Mouse (Mus musculus) heart, embryonic 12.5 days (tissue): ENCODE measurements around the gene Ppp6r1. TPM values are rescaled to one million over a fixed set of nuclear protein-coding genes. Genes with fewer than 3 reads are reported as not detected.

Experiments used
- ATAC-seq: fragments of 200-750 bp; cut with Nextera tagmentation; 2 replicates; pipeline ENCODE4 v1.8.0; 2017; ENCODE audit warnings: moderate TSS enrichment, moderate library complexity; ENCODE audit not compliant: insufficient number of reproducible peaks, low FRiP score
- H3K27ac ChIP-seq: fragments of 300-500 bp; sonication (generic); 2 replicates; pipeline ENCODE4 v1.5.1; 2016; ENCODE audit warnings: mild to moderate bottlenecking, moderate library complexity; ENCODE audit not compliant: poor library complexity, severe bottlenecking
- H3K27me3 ChIP-seq: fragments of 300-500 bp; sonication (generic); replicated peaks from 2 replicates; pipeline ENCODE4 v1.6.1; 2016; ENCODE audit warnings: mild to moderate bottlenecking, moderate library complexity
- H3K36me3 ChIP-seq: fragments of 300-500 bp; sonication (generic); 2 replicates; pipeline ENCODE4 v1.6.1; 2016; ENCODE audit warnings: mild to moderate bottlenecking, moderate library complexity
- H3K4me1 ChIP-seq: fragments of 300-500 bp; sonication (generic); replicated peaks from 2 replicates; pipeline ENCODE4 v1.6.1; 2016; ENCODE audit warnings: mild to moderate bottlenecking
- H3K4me2 ChIP-seq: fragments of 300-500 bp; sonication (generic); 2 replicates; pipeline ENCODE4 v1.6.1; 2016; ENCODE audit warnings: mild to moderate bottlenecking, moderate library complexity
- H3K4me3 ChIP-seq: fragments of 300-500 bp; sonication (generic); 2 replicates; pipeline ENCODE4 v1.5.1; 2016; ENCODE audit warnings: mild to moderate bottlenecking
- H3K9ac ChIP-seq: fragments of 300-500 bp; sonication (generic); 2 replicates; pipeline ENCODE4 v1.6.1; 2016; ENCODE audit warnings: mild to moderate bottlenecking, moderate library complexity
- H3K9me3 ChIP-seq: fragments of 300-500 bp; sonication (generic); replicated peaks from 2 replicates; pipeline ENCODE4 v1.6.1; 2016; ENCODE audit warnings: mild to moderate bottlenecking, moderate library complexity
- WGBS: fragments of 180-500 bp; shearing (Covaris S2); methylation state at CpG from one replicate; pipeline ENCODE4 v1.1.7; 2016; 5-methylcytosine and 5-hydroxymethylcytosine counted together
- polyA plus RNA-seq: library from polyadenylated mRNA; unstranded; fragments of >200 nt; fragmentation: Nextera tagmentation; extraction: Ambion mirVana; gene quantifications from 2 replicates; pipeline ENCODE4 v1.2.1, GENCODE M21; 2016

The Ppp6r1 gene
- polyA plus RNA-seq, 1 experiment from 2014 or later = 10.2 TPM

DNA sequence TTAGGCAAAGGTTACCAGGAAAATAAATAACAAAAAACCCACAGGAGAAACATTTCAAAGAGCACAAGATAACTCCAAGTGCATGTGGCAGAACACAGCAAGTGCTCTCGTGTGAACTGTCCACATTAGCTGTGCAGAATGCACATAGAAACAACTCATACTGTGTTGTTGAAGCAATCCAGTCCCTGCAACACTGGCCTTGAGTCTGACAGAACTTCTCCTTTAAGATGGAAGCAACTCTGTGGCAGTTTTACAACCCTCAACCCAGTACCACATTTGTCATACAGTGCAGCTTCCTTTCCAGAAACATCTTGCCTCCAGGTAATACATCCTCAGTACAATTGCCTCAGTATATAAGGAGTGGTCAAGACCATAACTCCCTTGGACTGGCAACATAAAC, 2.0 kb downstream of the Ppp6r1 start:
- Histone ChIP-seq H3K27me3 (no peaks in the 10 kb centered on the region), H3K9me3 (no peaks in the 10 kb centered on the region), H3K4me2 (peak overlapping the region; percentile 95), H3K36me3 (peaks cover 17% of the 10 kb centered on the region; the same call in 1 of the 2 replicates), H3K4me3 (peak overlapping the region; percentile 71), H3K9ac (no peak overlapping the region), H3K27ac (no peak overlapping the region), H3K4me1 (peaks cover 58% of the 10 kb centered on the region)
- WGBS = 50% methylated on average over 1 of the region's 1 CpGs
- ATAC-seq = no peak

GRCm38 (mm10) chr7:4655916-4656315, 2.9 kb downstream of the Ppp6r1 start:
- peaks cover 18% of the 10 kb centered on the region; the same call in 1 of the 2 replicates for H3K36me3 ChIP-seq
- no peaks in the 10 kb centered on the region for H3K9me3 ChIP-seq
- no peaks in the 10 kb centered on the region for H3K27me3 ChIP-seq
- no peak overlapping the region for H3K9ac ChIP-seq
- ATAC-seq = no peak
- 91% methylated on average over 1 of the region's 1 CpGs for WGBS
- no peak overlapping the region for H3K4me3 ChIP-seq
- peaks cover 63% of the 10 kb centered on the region for H3K4me1 ChIP-seq
- H3K27ac ChIP-seq = no peak overlapping the region
- H3K4me2 ChIP-seq = no peak overlapping the region

GRCm38 (mm10) chr7:4655393-4655792, 3.4 kb downstream of the Ppp6r1 start:
- Histone ChIP-seq H3K9ac (no peak overlapping the region), H3K4me3 (no peak overlapping the region), H3K27me3 (no peaks in the 10 kb centered on the region), H3K36me3 (peaks cover 17% of the 10 kb centered on the region; the same call in 1 of the 2 replicates), H3K9me3 (no peaks in the 10 kb centered on the region), H3K27ac (no peak overlapping the region), H3K4me1 (peaks cover 62% of the 10 kb centered on the region), H3K4me2 (no peak overlapping the region)
- WGBS = 92% methylated on average over 4 of the region's 4 CpGs
- no peak for ATAC-seq

DNA sequence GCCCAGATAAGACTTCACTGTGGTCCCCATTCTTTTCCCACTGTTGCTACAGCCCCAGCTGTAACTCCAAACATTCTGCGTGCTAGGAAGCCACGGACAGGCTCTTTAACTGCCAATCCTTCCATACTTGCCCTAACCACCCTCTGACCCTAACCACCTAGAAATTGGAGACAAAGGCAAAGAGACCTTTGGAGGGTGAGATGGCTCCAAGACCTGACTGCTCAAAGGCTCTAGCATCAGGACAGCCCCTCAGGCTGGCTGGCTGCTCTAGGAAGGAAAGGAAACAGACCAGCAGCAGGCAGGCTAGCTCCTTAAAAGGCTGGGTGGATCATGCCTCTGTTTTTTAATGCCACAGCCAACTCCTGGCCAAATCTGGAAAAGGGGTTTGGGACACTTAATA, 4.6 kb downstream of the Ppp6r1 start:
- no peak for ATAC-seq
- H3K4me3 ChIP-seq = no peak overlapping the region
- H3K9me3 ChIP-seq = no peaks in the 10 kb centered on the region
- H3K4me1 ChIP-seq = peaks cover 54% of the 10 kb centered on the region
- H3K9ac ChIP-seq = no peak overlapping the region
- no peak overlapping the region for H3K4me2 ChIP-seq
- H3K27me3 ChIP-seq = no peaks in the 10 kb centered on the region
- 75% methylated on average over 2 of the region's 2 CpGs for WGBS
- no peak overlapping the region for H3K27ac ChIP-seq
- H3K36me3 ChIP-seq = peaks cover 17% of the 10 kb centered on the region; the same call in 1 of the 2 replicates

- H3K4me3 ChIP-seq = no peak overlapping the region
Observed at GRCm38 (mm10) chr7:4653780-4654179, 5.0 kb downstream of the Ppp6r1 start.

DNA sequence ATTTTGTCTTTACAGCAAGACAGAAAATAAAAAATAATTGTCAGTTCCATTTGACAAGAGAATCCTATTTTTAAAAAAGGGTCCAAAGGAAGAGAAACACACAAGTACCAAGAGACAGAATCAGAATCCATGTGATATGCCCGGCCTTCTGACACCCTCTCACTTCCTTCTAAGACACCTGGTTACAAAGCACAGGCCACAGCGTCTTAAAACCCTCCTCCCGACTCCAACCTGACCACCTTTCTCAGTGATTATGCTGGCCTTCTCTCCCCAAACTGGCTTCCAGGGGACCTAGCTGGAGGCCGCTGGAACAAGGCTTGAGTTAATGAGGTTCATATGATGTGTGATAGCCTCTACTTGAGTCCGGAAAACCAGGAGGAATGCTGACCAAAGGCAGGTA, 5.5 kb downstream of the Ppp6r1 start:
- no peaks in the 10 kb centered on the region for H3K9me3 ChIP-seq
- H3K4me3 ChIP-seq = no peak overlapping the region
- no peak overlapping the region for H3K4me2 ChIP-seq
- H3K4me1 ChIP-seq = peaks cover 55% of the 10 kb centered on the region
- no peaks in the 10 kb centered on the region for H3K27me3 ChIP-seq
- H3K27ac ChIP-seq = no peak overlapping the region
- no peak overlapping the region for H3K9ac ChIP-seq
- 77% methylated on average over 5 of the region's 5 CpGs for WGBS
- peaks cover 17% of the 10 kb centered on the region; the same call in 1 of the 2 replicates for H3K36me3 ChIP-seq
- ATAC-seq = no peak

More at GRCm38 (mm10) chr7:4653780-4654179, 5.0 kb downstream of the Ppp6r1 start:
- Histone ChIP-seq H3K4me1 (peaks cover 54% of the 10 kb centered on the region), H3K9me3 (no peaks in the 10 kb centered on the region), H3K36me3 (peaks cover 17% of the 10 kb centered on the region; the same call in 1 of the 2 replicates), H3K27ac (no peak overlapping the region), H3K4me2 (no peak overlapping the region), H3K27me3 (no peaks in the 10 kb centered on the region), H3K9ac (no peak overlapping the region)
- WGBS = 78% methylated on average over 7 of the region's 7 CpGs
- ATAC-seq = no peak

GRCm38 (mm10) chr7:4652726-4653125, 6.1 kb downstream of the Ppp6r1 start:
- Histone ChIP-seq H3K9ac (no peak overlapping the region), H3K27me3 (no peaks in the 10 kb centered on the region), H3K4me2 (no peak overlapping the region), H3K4me1 (peaks cover 59% of the 10 kb centered on the region), H3K27ac (no peak overlapping the region), H3K9me3 (no peaks in the 10 kb centered on the region), H3K36me3 (peaks cover 17% of the 10 kb centered on the region; the same call in 1 of the 2 replicates), H3K4me3 (no peak overlapping the region)
- 66% methylated on average over 5 of the region's 5 CpGs for WGBS
- no peak for ATAC-seq

- Histone ChIP-seq H3K4me1 (peaks cover 59% of the 10 kb centered on the region), H3K27me3 (no peaks in the 10 kb centered on the region), H3K4me3 (no peak overlapping the region), H3K36me3 (peaks cover 22% of the 10 kb centered on the region), H3K4me2 (no peak overlapping the region), H3K9me3 (no peaks in the 10 kb centered on the region), H3K9ac (no peak overlapping the region), H3K27ac (no peak overlapping the region)
- 71% methylated on average over 8 of the region's 8 CpGs for WGBS
- ATAC-seq = no peak
Observed at GRCm38 (mm10) chr7:4651581-4651980, 7.2 kb downstream of the Ppp6r1 start.

- no peak overlapping the region for H3K4me3 ChIP-seq
- H3K4me2 ChIP-seq = no peak overlapping the region
- H3K9me3 ChIP-seq = no peaks in the 10 kb centered on the region
- peak overlapping the region; percentile 12; the same call in 1 of the 2 replicates for H3K27ac ChIP-seq
- no peak overlapping the region for H3K9ac ChIP-seq
- no peaks in the 10 kb centered on the region for H3K27me3 ChIP-seq
- peaks cover 36% of the 10 kb centered on the region for H3K4me1 ChIP-seq
- H3K36me3 ChIP-seq = peaks cover 51% of the 10 kb centered on the region
- ATAC-seq = no peak
- WGBS = 83% methylated on average over 2 of the region's 2 CpGs
Observed at GRCm38 (mm10) chr7:4647992-4648391, 10.8 kb downstream of the Ppp6r1 start.

GRCm38 (mm10) chr7:4647291-4647690, 11.5 kb downstream of the Ppp6r1 start:
- Histone ChIP-seq H3K36me3 (peaks cover 52% of the 10 kb centered on the region), H3K4me1 (peaks cover 29% of the 10 kb centered on the region), H3K27ac (peak overlapping the region; percentile 49; the same call in 1 of the 2 replicates), H3K9me3 (no peaks in the 10 kb centered on the region), H3K4me2 (no peak overlapping the region), H3K9ac (no peak overlapping the region), H3K27me3 (no peaks in the 10 kb centered on the region), H3K4me3 (no peak overlapping the region)
- 28% methylated on average over 6 of the region's 6 CpGs for WGBS
- peak; percentile 84 for ATAC-seq

- peak; percentile 68 for ATAC-seq
- Histone ChIP-seq H3K36me3 (peaks cover 57% of the 10 kb centered on the region), H3K4me1 (peaks cover 25% of the 10 kb centered on the region), H3K27ac (peak overlapping the region; percentile 49; the same call in 1 of the 2 replicates), H3K9ac (no peak overlapping the region), H3K4me3 (no peak overlapping the region), H3K4me2 (no peak overlapping the region), H3K9me3 (no peaks in the 10 kb centered on the region), H3K27me3 (no peaks in the 10 kb centered on the region)
- 88% methylated on average over 3 of the region's 3 CpGs for WGBS
Observed at GRCm38 (mm10) chr7:4646806-4647205, 12.0 kb downstream of the Ppp6r1 start.

DNA sequence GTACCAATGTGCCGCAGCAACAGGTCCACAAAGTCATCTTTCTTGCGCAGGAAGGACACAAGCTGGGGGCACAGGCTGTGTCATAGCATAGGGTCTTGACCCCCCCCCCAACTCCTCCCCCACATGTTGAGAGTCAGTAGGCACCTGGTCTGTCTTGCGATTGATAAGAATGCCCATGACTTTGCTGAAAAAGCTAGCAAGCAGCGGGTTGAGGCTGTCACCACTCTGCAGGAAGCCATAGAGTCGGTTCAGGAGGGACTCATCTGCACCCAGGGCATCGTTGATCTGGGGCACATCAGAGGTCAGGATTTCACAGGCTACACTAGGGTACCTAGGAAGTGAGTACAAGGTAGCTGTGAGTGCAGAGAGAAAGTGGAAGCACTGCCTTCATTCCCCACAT, 15.6 kb downstream of the Ppp6r1 start:
- WGBS = 86% methylated on average over 6 of the region's 6 CpGs
- no peaks in the 10 kb centered on the region for H3K27me3 ChIP-seq
- no peak overlapping the region for H3K27ac ChIP-seq
- H3K4me2 ChIP-seq = no peak overlapping the region
- H3K4me3 ChIP-seq = no peak overlapping the region
- H3K36me3 ChIP-seq = peaks cover 85% of the 10 kb centered on the region
- H3K4me1 ChIP-seq = peaks cover 19% of the 10 kb centered on the region
- H3K9ac ChIP-seq = no peak overlapping the region
- no peaks in the 10 kb centered on the region for H3K9me3 ChIP-seq
- ATAC-seq = no peak
